Mouse (Mus musculus): ENCODE measurements around the gene 2010111I01Rik. TPM values are rescaled to one million over a fixed set of nuclear protein-coding genes. Genes with fewer than 3 reads are reported as not detected.

Gene 2010111I01Rik
- total and polyA plus RNA-seq, 3 experiments: 26.3 to 32.7 TPM; not detected in 1

DNA sequence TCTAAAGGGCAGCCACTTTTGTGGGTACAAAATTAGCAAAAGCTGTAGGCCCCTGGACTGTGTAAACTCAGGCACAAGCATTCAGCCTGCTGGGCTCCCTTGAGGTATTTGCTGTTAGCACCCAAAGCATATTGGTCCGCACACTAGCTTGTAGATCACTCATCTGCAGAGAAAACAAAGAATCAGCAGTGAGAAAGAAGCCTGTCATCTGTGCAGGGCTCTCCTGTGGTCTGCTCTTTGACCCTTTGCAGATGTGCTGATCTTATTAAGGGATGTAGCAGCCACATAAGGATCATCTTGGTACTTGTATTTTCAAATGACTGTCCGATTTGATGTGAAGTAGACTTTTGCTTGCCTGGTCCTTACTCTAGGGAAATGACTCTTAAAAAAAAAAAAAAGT lies 126.6 kb downstream of the 2010111I01Rik start:
- DNase-seq (ENCODE audit: low read depth, low spot score): no peak
- Histone ChIP-seq H3K27ac (ENCODE audit: control insufficient read depth, low read depth, low read length) (no peak overlapping the region), H3K9ac (ENCODE audit: control insufficient read depth, low read depth, low read length, poor library complexity, severe bottlenecking) (no peak overlapping the region), H3K4me1 (ENCODE audit: control insufficient read depth in 1 of 2, insufficient read depth in 2 of 2, low read length in 2 of 2) (peaks cover 2 to 3% of the 10 kb centered on the region in 2 experiments; a peak in 1 of 4 replicates), H3K9me3 (replicated peaks; ENCODE audit: insufficient read depth, low read length) (no peaks in the 10 kb centered on the region), H3K27me3 (ENCODE audit: control insufficient read depth in 1 of 2, insufficient read depth in 2 of 2, low read length in 2 of 2) (no peaks in the 10 kb centered on the region), H3K79me2 (ENCODE audit: control insufficient read depth, insufficient read depth, low read length, poor library complexity) (no peaks in the 10 kb centered on the region), H3K36me3 (ENCODE audit: control insufficient read depth in 1 of 2, insufficient read depth in 2 of 2, low read length in 2 of 2) (no peaks in the 10 kb centered on the region), H3K4me3 (ENCODE audit: control insufficient read depth in 1 of 2, insufficient read depth in 1 of 2, low read depth in 2 of 2, low read length in 2 of 2) (no peak overlapping the region)
- no peak for TF ChIP-seq TCF12 (IDR thresholded peaks at IDR 0.05; ENCODE audit: low read depth, low read length)
- no peak for TF ChIP-seq MAFK (IDR thresholded peaks at IDR 0.05; ENCODE audit: borderline replicate concordance, low read depth, low read length)

DNA sequence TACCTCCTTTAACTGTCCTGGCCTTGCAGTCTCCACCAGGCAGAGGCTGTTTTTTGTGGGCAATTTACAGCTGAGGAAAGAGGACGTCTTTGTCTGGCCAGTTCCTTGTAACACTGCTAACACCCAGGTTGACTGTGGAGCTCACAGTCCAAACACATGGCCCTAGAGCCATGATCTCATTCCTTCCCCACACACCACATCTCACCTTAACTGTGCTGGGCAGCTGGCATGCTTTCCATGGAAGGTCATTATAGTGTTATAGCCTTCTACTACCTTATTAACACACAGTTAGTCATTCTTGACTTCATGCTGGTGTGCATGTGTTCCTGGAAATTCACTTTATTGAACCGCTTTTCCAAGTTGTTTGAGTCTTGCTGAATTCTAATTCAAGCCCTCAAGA lies 127.6 kb downstream of the 2010111I01Rik start:
- no peak overlapping the region for H3K4me3 ChIP-seq (ENCODE audit: control insufficient read depth in 1 of 2, insufficient read depth in 1 of 2, low read depth in 2 of 2, low read length in 2 of 2)
- H3K9me3 ChIP-seq (replicated peaks; ENCODE audit: insufficient read depth, low read length): no peaks in the 10 kb centered on the region
- DNase-seq (ENCODE audit: low read depth, low spot score): no peak
- no peak overlapping the region for H3K27ac ChIP-seq (ENCODE audit: control insufficient read depth, low read depth, low read length)
- H3K4me1 ChIP-seq (ENCODE audit: control insufficient read depth in 1 of 2, insufficient read depth in 2 of 2, low read length in 2 of 2): peaks cover 2 to 3% of the 10 kb centered on the region in 2 experiments; a peak in 1 of 4 replicates
- H3K27me3 ChIP-seq (ENCODE audit: control insufficient read depth in 1 of 2, insufficient read depth in 2 of 2, low read length in 2 of 2): no peaks in the 10 kb centered on the region
- H3K79me2 ChIP-seq (ENCODE audit: control insufficient read depth, insufficient read depth, low read length, poor library complexity): no peaks in the 10 kb centered on the region
- H3K9ac ChIP-seq (ENCODE audit: control insufficient read depth, low read depth, low read length, poor library complexity, severe bottlenecking): no peak overlapping the region
- TF ChIP-seq USF1 (IDR thresholded peaks at IDR 0.05; ENCODE audit: low read depth, low read length) (no peak), BHLHE40 (IDR thresholded peaks at IDR 0.05; ENCODE audit: borderline replicate concordance, low read depth, low read length) (no peak), CHD1 (IDR thresholded peaks at IDR 0.05; ENCODE audit: low read depth, low read length) (no peak), MEF2A (IDR thresholded peaks at IDR 0.05; ENCODE audit: extremely low read depth, insufficient replicate concordance, low read depth, low read length, poor library complexity, severe bottlenecking) (no peak), JUND (IDR thresholded peaks at IDR 0.05; ENCODE audit: low read depth, low read length) (no peak), ELF1 (IDR thresholded peaks at IDR 0.05; ENCODE audit: low read depth, low read length) (no peak), TBP (IDR thresholded peaks at IDR 0.05; ENCODE audit: low read depth, low read length) (no peak), GATA1 (IDR thresholded peaks at IDR 0.05; ENCODE audit: low read depth, low read length) (no peak), SMC3 (IDR thresholded peaks at IDR 0.05; ENCODE audit: low read depth, low read length) (no peak), NELFE (IDR thresholded peaks at IDR 0.05; ENCODE audit: low read depth, low read length) (no peak)
- no peaks in the 10 kb centered on the region for H3K36me3 ChIP-seq (ENCODE audit: control insufficient read depth in 1 of 2, insufficient read depth in 2 of 2, low read length in 2 of 2)

DNA sequence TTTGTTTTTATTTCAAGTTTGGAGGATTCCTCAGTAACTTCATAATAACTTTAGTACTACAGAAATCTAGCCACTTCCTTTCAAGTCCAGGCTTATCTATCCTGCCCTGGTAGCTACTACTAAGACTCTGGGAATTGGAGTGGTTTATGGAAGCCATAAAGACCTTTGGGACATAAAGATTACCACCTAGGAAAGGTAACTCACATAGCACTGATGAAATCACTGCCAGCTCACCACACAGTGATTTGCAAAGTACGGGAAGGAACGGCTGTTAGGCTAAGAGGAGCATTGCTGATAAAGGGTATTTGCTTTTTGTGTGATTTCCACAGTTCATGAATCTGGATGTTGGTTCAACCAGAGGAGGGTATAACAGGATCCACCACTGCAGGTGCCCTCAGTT lies 128.2 kb downstream of the 2010111I01Rik start:
- H3K9me3 ChIP-seq (replicated peaks; ENCODE audit: insufficient read depth, low read length): no peaks in the 10 kb centered on the region
- H3K27ac ChIP-seq (ENCODE audit: control insufficient read depth, low read depth, low read length): no peak overlapping the region
- H3K9ac ChIP-seq (ENCODE audit: control insufficient read depth, low read depth, low read length, poor library complexity, severe bottlenecking): no peak overlapping the region
- H3K36me3 ChIP-seq (ENCODE audit: control insufficient read depth in 1 of 2, insufficient read depth in 2 of 2, low read length in 2 of 2): no peaks in the 10 kb centered on the region
- no peaks in the 10 kb centered on the region for H3K79me2 ChIP-seq (ENCODE audit: control insufficient read depth, insufficient read depth, low read length, poor library complexity)
- DNase-seq (ENCODE audit: low read depth, low spot score): no peak
- peaks cover 2 to 3% of the 10 kb centered on the region in 2 experiments; a peak in 1 of 4 replicates for H3K4me1 ChIP-seq (ENCODE audit: control insufficient read depth in 1 of 2, insufficient read depth in 2 of 2, low read length in 2 of 2)
- no peak overlapping the region for H3K4me3 ChIP-seq (ENCODE audit: control insufficient read depth in 1 of 2, insufficient read depth in 1 of 2, low read depth in 2 of 2, low read length in 2 of 2)
- H3K27me3 ChIP-seq (ENCODE audit: control insufficient read depth in 1 of 2, insufficient read depth in 2 of 2, low read length in 2 of 2): no peaks in the 10 kb centered on the region
- TF ChIP-seq RCOR1 (IDR thresholded peaks at IDR 0.05; ENCODE audit: low read depth, low read length) (peak; percentile 37; the same call in 1 of the 2 replicates), JUND (IDR thresholded peaks at IDR 0.05; ENCODE audit: low read depth, low read length) (no peak)

Data from MEL (cell line).